Mouse (Mus musculus): ENCODE measurements around the gene Itpr1. TPM values are rescaled to one million over a fixed set of nuclear protein-coding genes. Genes with fewer than 3 reads are reported as not detected.

The Itpr1 gene
- polyA plus RNA-seq, 1 experiment from 2014 or later = 7.3 TPM

- Histone ChIP-seq H3K79me2 (ENCODE audit: inconsistent target) (no peaks in the 10 kb centered on the region), H3K36me3 (ENCODE audit: inconsistent target) (peaks cover 37% of the 10 kb centered on the region), H3K27ac (no peak overlapping the region), H3K4me3 (ENCODE audit: inconsistent target) (no peak overlapping the region)
- WGBS (ENCODE audit: missing documents) = 92% methylated on average over 1 of the region's 1 CpGs
Observed at GRCm38 (mm10) chr6:108240004-108240403, 27.1 kb downstream of the Itpr1 start.

- 72% methylated on average over 5 of the region's 5 CpGs for WGBS (ENCODE audit: missing documents)
- H3K4me3 ChIP-seq (ENCODE audit: inconsistent target) = no peak overlapping the region
- H3K79me2 ChIP-seq (ENCODE audit: inconsistent target) = no peaks in the 10 kb centered on the region
- H3K36me3 ChIP-seq (ENCODE audit: inconsistent target) = peaks cover 37% of the 10 kb centered on the region
- H3K27ac ChIP-seq = no peak overlapping the region
Observed at GRCm38 (mm10) chr6:108240754-108241153, 27.9 kb downstream of the Itpr1 start.

DNA sequence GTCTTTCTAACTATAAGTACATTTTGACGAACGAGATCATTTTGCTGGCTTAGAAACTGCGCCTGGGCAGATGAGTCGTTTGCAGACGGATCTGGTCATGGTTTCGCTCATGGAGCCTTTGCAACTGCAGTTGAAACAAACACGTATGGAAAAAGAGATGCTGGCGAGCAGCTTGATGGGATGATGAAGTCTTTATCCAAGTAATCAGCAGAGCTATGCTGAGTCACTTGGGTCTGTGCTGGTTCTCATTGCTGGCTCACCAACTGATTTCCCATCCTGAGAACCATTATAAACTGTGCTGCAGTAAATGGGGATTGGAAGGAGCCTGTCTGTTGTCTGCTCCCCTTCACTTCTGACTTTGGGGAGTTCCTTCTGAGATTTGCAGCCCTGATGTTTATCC lies 31.7 kb downstream of the Itpr1 start:
- no peak overlapping the region for H3K4me3 ChIP-seq (ENCODE audit: inconsistent target)
- no peak overlapping the region for H3K27ac ChIP-seq
- WGBS (ENCODE audit: missing documents) = 98% methylated on average over 8 of the region's 8 CpGs
- no peaks in the 10 kb centered on the region for H3K79me2 ChIP-seq (ENCODE audit: inconsistent target)
- H3K36me3 ChIP-seq (ENCODE audit: inconsistent target) = peaks cover 22% of the 10 kb centered on the region

GRCm38 (mm10) chr6:108246369-108247085 lies 33.6 kb downstream of the Itpr1 start:
- 44% methylated on average over 3 of the region's 3 CpGs for WGBS (ENCODE audit: missing documents)
- no peaks in the 10 kb centered on the region; the same call in 1 of the 2 replicates for H3K79me2 ChIP-seq (ENCODE audit: inconsistent target)
- H3K27ac ChIP-seq = peak overlapping the region; percentile 0; the same call in 1 of the 2 replicates
- no peak overlapping the region for H3K4me3 ChIP-seq (ENCODE audit: inconsistent target)
- H3K36me3 ChIP-seq (ENCODE audit: inconsistent target) = peaks cover 10% of the 10 kb centered on the region; the same call in 1 of the 2 replicates

- H3K79me2 ChIP-seq (ENCODE audit: inconsistent target) = no peaks in the 10 kb centered on the region; the same call in 1 of the 2 replicates
- H3K27ac ChIP-seq = no peak overlapping the region
- no peak overlapping the region for H3K4me3 ChIP-seq (ENCODE audit: inconsistent target)
- H3K36me3 ChIP-seq (ENCODE audit: inconsistent target) = peaks cover 4% of the 10 kb centered on the region; the same call in 1 of the 2 replicates
- WGBS (ENCODE audit: missing documents) = 83% methylated on average over 2 of the region's 3 CpGs
Observed at GRCm38 (mm10) chr6:108247211-108247610, 34.3 kb downstream of the Itpr1 start.

DNA sequence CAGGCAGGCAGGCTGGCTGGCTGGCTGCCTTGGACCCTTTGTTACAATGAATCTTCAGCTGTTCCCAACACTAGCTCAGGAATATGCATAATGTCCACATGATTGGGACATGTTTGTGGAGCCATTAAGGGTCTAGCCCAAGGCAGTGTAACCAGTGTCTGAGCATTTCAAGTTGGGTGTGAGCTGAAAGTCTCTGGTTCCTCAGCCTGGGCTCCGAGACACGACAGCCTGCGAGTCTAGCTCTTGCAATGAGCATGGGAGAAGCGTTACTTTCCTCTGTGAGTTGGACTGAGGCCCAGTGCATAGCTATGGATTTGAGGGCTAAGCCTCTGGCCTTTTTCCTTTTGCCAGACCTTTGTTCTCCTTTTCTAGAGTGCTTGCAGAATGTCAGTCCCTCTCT lies 35.6 kb downstream of the Itpr1 start:
- WGBS (ENCODE audit: missing documents) = 72% methylated on average over 4 of the region's 4 CpGs
- Histone ChIP-seq H3K27ac (no peak overlapping the region), H3K79me2 (ENCODE audit: inconsistent target) (peaks cover 4% of the 10 kb centered on the region; the same call in 1 of the 2 replicates), H3K36me3 (ENCODE audit: inconsistent target) (no peaks in the 10 kb centered on the region), H3K4me3 (ENCODE audit: inconsistent target) (no peak overlapping the region)

GRCm38 (mm10) chr6:108249031-108249917 lies 36.4 kb downstream of the Itpr1 start:
- no peak overlapping the region for H3K27ac ChIP-seq
- peaks cover 4% of the 10 kb centered on the region; the same call in 1 of the 2 replicates for H3K79me2 ChIP-seq (ENCODE audit: inconsistent target)
- WGBS (ENCODE audit: missing documents) = 88% methylated on average over 9 of the region's 9 CpGs
- H3K36me3 ChIP-seq (ENCODE audit: inconsistent target) = no peaks in the 10 kb centered on the region
- H3K4me3 ChIP-seq (ENCODE audit: inconsistent target) = no peak overlapping the region

GRCm38 (mm10) chr6:108249918-108250225 lies 37.0 kb downstream of the Itpr1 start:
- no peak overlapping the region for H3K4me3 ChIP-seq (ENCODE audit: inconsistent target)
- H3K36me3 ChIP-seq (ENCODE audit: inconsistent target) = no peaks in the 10 kb centered on the region
- peaks cover 4% of the 10 kb centered on the region; the same call in 1 of the 2 replicates for H3K79me2 ChIP-seq (ENCODE audit: inconsistent target)
- no peak overlapping the region for H3K27ac ChIP-seq
- 64% methylated on average over 3 of the region's 3 CpGs for WGBS (ENCODE audit: missing documents)

GRCm38 (mm10) chr6:108250416-108250815 lies 37.5 kb downstream of the Itpr1 start:
- Histone ChIP-seq H3K79me2 (ENCODE audit: inconsistent target) (peaks cover 4% of the 10 kb centered on the region; the same call in 1 of the 2 replicates), H3K4me3 (ENCODE audit: inconsistent target) (no peak overlapping the region), H3K27ac (no peak overlapping the region), H3K36me3 (ENCODE audit: inconsistent target) (no peaks in the 10 kb centered on the region)
- 98% methylated on average over 4 of the region's 4 CpGs for WGBS (ENCODE audit: missing documents)

DNA sequence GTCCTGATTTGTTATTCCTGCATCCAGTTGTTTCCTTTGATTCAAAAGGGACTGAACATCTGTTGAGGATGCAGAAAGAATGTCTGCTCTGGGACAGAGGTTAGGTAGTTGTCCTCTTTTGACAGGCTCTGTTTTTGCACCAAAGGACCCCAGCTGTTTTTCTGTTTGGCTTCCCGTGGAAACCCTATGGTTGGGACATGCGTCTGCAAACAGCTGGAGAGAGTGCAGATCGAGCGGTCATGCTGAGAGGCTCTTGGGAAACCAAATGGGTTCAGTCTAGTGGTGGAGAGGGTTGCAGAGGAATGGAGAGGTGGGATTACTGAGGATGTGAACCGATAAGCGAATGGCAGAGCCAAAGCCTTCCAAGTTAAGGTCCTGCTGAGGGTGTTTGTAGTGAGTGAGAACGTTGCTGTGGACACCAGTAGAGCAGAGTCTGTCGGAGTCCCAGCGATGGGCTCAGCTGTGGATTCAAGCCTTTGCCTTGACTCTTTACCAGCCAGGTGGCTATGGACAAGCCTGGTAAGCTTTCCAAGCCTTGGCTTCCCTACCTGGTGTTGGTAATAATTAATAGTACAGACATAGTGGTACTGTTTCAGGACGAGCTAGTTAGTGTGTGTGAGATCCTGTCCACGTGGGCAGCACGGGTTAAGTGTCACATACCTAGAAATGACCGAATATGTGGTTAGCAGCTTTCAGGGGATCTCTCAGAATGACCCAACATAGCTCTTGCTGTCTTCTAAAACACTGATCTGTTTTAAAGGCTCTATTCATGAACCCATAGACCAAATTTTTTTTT lies 39.9 kb downstream of the Itpr1 start:
- no peak overlapping the region for H3K4me3 ChIP-seq (ENCODE audit: inconsistent target)
- H3K36me3 ChIP-seq (ENCODE audit: inconsistent target) = no peaks in the 10 kb centered on the region
- H3K79me2 ChIP-seq (ENCODE audit: inconsistent target) = peaks cover 4% of the 10 kb centered on the region; the same call in 1 of the 2 replicates
- 96% methylated on average over 13 of the region's 13 CpGs for WGBS (ENCODE audit: missing documents)
- H3K27ac ChIP-seq = no peak overlapping the region

GRCm38 (mm10) chr6:108254132-108255064 lies 41.5 kb downstream of the Itpr1 start:
- no peak overlapping the region for H3K4me3 ChIP-seq (ENCODE audit: inconsistent target)
- WGBS (ENCODE audit: missing documents) = 94% methylated on average over 9 of the region's 9 CpGs
- peaks cover 4% of the 10 kb centered on the region; the same call in 1 of the 2 replicates for H3K79me2 ChIP-seq (ENCODE audit: inconsistent target)
- no peaks in the 10 kb centered on the region for H3K36me3 ChIP-seq (ENCODE audit: inconsistent target)
- H3K27ac ChIP-seq = no peak overlapping the region

DNA sequence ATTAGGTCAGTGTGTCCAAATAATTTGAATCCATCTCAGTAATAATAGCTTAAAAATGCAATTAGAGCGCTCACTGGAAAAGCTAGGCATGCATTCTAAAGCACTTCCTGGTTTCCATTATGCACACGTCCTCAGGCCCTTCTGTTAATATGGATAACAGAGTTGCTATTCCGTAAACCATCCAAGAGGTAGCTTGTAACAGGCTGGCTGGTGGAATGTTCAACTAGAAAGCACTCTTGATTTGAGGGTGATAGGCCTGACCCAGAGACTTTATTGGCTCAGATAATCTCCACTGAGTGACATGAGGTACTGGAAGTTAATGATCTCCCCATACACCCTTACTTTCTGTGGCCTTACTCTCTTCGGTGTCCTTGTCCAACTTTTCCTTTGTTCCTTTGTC lies 43.0 kb downstream of the Itpr1 start:
- no peak overlapping the region for H3K4me3 ChIP-seq (ENCODE audit: inconsistent target)
- no peaks in the 10 kb centered on the region for H3K36me3 ChIP-seq (ENCODE audit: inconsistent target)
- H3K79me2 ChIP-seq (ENCODE audit: inconsistent target) = peaks cover 4% of the 10 kb centered on the region; the same call in 1 of the 2 replicates
- H3K27ac ChIP-seq = no peak overlapping the region
- 92% methylated on average over 4 of the region's 4 CpGs for WGBS (ENCODE audit: missing documents)

DNA sequence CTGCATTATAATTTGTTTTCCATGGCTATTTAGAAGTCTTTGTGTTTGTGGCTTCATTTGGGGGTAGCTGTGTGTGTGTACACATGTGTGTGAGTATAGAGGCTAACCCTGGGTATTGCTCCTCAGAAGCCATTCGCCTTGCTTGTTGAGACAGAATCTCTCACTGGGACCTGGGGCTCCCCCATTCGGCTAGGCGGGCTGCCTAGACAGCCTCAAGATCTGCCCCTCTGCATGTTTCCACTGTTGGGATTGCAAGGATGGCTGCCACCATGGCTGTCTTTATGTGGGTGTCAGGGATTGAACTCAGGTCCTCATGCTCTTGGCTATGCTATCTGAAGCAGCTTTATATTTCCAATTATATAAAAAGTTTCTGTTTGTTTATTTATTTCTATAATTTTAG lies 44.3 kb downstream of the Itpr1 start:
- Histone ChIP-seq H3K27ac (no peak overlapping the region), H3K79me2 (ENCODE audit: inconsistent target) (peaks cover 4% of the 10 kb centered on the region; the same call in 1 of the 2 replicates), H3K4me3 (ENCODE audit: inconsistent target) (no peak overlapping the region), H3K36me3 (ENCODE audit: inconsistent target) (no peaks in the 10 kb centered on the region)
- WGBS (ENCODE audit: missing documents) = 96% methylated on average over 3 of the region's 3 CpGs

Measured in macrophage (primary cell).